Mouse (Mus musculus): ENCODE measurements around the gene Ifnab.

Ifnab gene

DNA sequence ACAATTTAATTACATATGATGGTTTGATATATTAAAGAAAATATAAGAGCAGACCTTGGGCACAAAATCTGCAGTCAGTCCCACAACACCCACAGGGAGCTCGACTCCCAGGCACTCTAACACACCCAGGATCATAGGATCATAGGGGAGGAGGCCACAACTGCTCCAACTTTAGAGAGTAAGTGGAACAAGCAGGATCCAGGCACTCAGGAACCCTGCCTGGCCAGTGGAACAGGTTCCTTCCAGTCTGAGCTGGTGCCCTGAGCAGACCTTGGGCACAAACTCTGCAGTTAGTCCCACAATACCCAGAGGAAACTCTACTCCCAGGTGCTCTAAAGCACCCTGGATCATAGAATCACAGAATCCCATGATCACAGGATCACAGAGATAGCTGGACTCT is 35.7 kb downstream of the Ifnab start:
- peak; percentile 7 to 8 for DNase-seq

DNA sequence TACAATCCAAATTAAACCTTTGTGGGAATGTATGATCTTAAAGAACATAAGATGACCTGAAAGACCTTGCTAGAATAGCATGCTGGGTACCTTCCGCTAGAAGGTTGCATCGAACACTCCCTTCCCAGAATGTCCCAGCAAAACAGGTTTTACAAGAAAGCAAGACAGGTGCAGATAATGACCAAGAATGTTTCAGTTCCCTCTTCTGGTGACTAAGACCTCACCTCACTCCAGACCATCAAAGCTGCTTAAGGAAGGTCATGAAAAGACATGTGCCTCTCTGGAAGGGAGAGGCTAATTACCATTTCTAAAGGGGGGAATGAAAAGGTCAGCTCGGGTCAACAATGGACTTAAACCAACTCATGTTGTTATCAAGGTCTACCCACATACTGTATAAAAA is 37.5 kb downstream of the Ifnab start:
- no peak for DNase-seq

DNA sequence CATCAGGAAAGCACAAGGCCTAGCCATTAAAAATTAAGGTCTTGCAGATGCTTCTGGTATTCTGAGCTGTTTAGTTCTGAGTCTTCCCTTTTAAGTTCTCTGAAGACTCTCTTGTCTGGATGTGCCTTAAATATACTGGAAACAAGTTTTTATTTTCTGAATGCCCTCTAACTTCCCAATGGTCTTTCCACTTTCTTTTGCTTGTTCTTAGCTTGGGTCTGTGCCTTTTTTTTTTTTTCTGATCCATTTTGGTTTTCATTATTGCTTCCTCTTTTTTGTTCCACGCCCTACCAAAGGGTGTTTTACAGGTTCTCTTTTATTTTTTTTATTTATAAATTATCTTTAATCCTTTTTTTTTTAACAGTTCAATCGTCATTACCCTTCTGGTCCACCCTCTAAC is 46.8 kb downstream of the Ifnab start, which contains the start of gene Ifna13:
Gene Ifna13, minus strand, starts transcription at position 101 of the 400 bp plus-strand sequence.
- DNase-seq = no peak

DNA sequence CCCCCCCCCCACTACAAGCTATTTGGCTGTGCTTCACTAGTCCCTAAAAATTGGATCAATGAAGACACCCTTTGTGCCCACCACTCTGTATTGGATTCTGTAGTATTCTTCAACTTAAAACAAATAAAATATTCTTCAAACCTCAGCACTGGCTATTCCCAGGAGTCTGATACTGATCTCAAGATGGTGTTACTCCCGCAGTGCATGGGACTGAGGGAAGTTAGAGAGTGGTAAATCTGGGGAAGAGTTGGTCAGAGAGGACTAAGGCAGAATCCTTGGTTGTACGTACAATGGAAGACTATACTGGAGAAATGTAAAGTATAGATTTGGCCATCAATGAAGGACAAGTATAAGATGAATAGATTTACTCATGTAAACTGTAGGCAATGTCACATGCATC is 48.6 kb downstream of the Ifnab start:
- DNase-seq = no peak

DNA sequence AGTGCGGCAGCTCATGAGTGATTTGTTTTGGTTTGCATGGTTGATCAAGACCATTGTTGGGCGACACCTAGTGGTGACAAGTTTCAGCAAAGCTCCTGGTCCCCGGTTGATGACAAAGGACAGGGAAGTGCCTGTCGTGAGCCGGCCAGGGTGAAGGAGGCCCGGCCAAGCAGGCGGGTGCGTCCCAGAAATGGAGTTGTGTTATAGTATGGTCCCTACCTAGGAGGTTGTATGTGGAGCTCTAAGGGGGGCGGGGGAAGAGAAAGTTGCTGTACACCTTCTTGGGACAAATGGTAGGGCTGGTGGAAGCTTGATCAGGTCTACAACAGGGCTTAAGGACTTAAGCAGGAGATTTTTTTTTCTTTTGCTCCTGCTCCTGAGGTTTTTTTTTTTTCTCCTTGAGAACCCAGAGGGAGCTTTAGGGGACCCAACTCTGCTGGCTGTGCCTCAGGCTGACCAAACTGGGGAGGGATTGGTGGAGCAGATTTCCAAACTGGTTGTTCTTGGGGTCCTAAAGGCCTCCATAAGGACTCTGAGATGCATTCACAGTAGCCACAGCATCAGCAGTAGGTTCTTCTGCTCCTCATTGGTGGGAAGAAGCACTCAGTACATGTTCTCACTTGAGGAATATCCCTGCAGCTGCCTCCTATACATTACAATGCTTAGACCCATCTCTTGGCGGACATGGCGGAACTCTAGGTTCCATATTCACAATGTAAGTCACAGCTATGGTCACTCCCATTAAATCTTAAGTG is 49.9 kb downstream of the Ifnab start:
- peak; percentile 96 to 97 for DNase-seq

DNA sequence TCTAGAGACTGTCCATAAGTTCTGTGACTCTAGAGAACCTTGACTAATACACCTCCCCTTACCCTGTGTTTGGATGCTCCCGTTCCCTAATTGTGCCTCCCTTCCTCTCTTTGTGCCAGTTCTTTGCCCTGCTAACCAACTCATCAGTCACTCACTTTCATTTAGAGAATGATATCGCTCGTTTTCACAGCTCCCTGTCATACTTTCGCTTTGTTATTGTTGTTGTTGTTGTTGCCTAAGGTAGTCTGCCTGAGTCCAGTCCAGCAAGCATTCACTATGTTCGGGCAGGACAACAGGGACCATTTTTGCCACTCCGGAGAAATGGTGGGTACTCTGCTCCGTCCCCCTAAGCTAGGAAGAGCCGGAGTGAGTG is 50.5 kb downstream of the Ifnab start:
- DNase-seq = no peak
